Mouse (Mus musculus): ENCODE results near the gene Spaca4.

The Spaca4 gene

DNA sequence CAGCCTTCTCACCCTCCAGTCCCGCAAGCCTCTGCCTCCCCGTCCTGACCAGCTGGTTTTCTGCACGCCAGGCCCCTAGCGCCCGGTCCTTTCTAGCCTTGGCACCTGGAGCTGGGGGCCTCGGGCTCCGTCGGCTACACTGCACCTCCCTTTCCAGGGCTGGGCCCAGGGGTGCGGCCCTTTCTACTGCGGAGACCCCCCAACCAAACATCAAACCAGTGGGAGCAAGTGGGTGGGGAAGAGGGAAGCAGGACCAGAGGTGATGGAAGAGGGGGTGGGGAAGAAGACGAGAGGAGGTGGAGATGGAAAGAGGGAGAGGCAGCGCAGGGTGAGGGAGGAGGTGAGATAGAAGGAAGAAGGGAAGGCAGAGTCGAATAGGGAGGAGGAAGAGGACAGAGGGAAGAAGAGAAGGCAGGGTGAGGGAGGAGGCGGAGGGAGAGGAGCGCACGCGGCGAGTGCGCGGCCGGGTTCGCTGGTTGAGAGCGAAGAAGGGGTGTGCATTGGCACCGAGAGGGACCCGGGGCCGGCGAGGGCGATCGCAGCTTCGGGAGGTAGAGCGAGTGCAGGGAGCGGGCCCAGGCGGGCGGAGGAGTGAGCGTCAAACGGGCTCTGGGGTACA lies 26.0 kb downstream of the Spaca4 start, which contains the start of gene Car11:
Gene Car11, plus strand, starts transcription at position 321 of the 619 bp plus-strand sequence.
- DNase-seq (ENCODE audit: low spot score in 2 of 2): peak; percentile 53 to 56

DNA sequence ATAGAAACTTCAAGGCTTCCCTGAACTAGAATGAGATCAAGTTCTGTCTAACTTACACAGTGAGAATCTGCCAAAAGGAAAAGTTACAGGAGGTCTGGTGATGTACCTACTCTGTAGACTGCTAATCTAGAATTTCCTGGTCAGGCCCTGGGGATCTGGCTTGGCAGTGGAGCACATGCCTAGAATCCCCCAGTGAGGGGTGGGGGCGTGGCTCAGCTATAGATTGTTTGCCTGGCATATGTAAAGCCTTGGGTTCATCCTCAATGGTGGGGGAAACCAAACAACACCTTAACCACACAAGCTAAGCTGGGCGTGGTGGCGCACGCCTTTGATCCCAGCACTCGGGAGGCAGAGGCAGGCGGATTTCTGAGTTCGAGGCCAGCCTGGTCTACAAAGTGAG lies 27.7 kb downstream of the Spaca4 start:
- no peak for DNase-seq (ENCODE audit: low spot score in 2 of 2)

DNA sequence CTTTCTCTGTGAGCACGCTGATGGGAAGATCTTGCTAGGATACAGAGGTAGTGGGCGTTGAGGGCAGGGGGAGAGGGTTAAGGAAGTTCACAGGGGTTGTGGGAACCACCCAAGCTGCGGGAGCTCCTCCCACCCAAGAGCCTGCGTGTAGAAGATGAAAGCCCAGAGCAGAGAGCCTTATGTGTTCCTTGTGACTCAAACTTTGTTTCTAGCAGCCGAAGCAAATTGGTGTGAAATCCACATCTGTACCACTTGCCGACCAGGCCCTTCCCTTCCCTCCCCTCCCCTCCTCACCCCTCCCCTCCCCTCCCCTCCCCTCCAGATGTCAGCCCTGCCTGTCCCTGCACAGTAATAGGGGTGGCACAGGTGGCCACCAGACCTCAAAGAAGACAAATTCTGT lies 30.5 kb downstream of the Spaca4 start:
- no peak for DNase-seq (ENCODE audit: low spot score in 2 of 2)

DNA sequence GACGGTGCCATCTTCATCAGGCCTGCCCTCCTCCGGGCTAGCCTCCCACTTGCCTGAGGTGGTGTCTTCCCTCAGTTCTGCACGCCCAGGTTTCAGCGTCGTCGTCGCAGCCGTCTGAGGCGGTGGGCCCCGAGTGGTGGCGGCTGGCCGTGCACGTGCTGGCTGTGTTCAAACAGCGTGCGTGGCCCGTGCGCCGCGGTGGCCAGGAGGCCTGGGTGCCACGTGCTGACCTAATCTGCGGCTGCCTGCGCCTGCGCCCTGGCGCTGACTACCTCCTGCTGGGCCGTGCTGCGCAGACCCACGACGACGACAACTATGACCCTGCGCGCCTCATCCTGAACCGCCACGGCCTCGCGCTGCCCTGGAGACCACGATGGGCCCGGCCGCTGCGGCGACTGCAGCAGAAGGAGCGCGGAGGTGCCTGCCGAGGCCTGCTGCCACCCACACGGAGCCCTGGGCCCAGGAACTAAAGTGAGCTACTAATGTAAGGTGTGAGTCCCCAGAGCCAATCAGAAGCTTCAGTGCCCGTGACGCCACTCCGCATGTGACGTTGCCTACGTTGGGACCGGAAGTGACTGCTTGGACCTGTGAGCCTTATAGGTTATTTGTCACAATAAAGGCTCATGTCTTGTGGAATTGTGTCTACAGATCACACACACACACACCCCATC lies 31.6 kb downstream of the Spaca4 start, which contains the start of gene Sec1:
Gene Sec1, minus strand, starts transcription at position 482 of the 671 bp plus-strand sequence.
- no peak for DNase-seq (ENCODE audit: low spot score in 2 of 2)

DNA sequence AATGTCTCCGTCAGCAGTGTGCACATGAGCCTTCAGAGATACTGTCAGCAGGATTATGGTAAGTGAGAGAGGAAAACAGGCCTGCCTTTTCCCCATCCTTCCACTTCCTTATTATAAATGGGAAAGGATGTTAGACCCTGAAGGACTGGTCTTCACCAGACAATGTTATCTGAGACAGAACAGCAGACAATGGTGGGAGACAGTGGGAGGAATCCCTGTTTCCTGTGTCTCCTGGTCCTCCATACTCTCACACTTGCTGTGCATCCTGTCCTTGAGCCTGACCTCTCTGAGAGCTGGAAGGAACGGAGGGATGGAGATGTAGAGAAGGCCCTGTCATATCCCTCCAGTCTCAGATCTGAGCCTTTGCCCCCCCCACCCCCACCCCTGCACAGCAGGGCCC lies 33.2 kb downstream of the Spaca4 start:
- DNase-seq (ENCODE audit: low spot score in 2 of 2): no peak

DNA sequence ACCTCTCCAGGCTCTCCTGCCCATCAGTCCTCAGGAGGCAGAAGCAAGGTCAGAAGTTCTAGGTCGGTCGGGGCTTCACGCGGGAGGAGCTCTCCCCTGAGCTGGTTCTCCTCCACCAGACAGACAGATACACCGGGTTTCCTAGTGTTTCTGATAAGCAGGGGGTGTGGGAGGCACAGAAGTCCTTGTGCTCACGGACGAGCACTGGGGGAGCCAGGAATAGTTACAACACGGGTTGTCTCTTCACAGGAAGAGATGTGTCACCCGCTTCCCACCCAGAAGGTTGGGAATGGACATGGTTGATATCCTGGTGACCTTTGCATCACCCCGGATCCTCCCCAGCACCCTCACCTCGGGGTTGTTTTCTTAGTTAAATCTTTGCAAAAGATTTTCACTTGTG lies 35.8 kb downstream of the Spaca4 start:
- DNase-seq (ENCODE audit: low spot score in 2 of 2): no peak

DNA sequence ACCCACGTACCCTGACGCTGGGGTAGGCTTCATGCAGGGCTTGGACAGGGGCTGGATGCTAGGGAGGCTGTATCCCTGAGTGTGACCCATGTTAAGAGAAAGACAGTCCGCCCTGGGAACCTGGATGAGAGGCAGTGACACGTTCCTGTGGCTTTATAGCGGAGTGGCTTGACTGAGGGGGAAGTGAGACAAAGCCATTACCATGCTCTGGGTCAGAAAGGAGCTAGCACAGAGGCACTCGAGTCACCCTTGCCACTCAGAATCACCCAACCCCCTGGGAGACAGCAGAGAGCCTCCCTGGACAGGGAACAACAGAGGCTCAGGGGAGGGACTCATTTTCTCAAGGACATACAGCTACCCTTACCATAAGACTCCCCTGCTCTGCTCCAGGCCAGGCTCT lies 36.5 kb downstream of the Spaca4 start:
- DNase-seq (ENCODE audit: low spot score in 2 of 2): no peak

DNA sequence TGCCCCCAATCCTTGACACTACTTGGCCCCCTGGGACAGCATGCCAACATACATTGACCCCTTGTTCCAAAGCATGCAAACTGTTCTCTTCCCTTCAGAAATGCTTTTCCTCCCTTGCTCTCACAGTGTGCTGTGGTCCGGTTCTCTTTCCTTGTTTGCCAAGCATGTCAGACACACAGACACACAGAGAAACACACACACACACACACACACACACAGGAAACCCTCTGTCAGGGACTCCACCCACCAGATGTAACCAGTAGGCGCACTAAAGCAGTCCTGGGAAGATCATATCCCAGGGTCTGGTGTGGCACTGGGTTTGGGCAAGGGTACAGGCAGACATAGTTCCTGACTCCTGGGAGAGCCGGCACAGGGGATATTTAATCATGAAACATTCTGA lies 38.8 kb downstream of the Spaca4 start:
- no peak for DNase-seq (ENCODE audit: low spot score in 2 of 2)

DNA sequence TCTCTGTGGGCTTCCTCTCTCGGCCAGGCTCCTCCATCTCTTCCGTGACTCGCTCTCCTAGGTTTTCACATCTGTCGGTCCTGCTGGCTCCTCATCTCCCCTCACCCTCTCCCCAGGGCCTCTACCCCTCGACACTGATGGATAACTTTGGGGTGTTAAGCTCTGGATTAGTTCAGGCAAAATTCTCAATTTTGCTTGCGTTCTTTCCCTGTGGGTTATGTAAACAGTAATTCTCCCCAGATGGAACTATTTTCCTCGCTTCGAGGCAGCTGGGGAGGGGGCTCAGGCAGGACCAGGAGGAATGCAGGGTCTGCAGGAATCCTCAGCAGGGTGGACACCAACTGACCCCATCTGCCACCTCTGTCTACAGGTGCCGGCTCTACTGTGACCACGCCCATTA lies 39.8 kb downstream of the Spaca4 start:
- no peak for DNase-seq (ENCODE audit: low spot score in 2 of 2)

DNA sequence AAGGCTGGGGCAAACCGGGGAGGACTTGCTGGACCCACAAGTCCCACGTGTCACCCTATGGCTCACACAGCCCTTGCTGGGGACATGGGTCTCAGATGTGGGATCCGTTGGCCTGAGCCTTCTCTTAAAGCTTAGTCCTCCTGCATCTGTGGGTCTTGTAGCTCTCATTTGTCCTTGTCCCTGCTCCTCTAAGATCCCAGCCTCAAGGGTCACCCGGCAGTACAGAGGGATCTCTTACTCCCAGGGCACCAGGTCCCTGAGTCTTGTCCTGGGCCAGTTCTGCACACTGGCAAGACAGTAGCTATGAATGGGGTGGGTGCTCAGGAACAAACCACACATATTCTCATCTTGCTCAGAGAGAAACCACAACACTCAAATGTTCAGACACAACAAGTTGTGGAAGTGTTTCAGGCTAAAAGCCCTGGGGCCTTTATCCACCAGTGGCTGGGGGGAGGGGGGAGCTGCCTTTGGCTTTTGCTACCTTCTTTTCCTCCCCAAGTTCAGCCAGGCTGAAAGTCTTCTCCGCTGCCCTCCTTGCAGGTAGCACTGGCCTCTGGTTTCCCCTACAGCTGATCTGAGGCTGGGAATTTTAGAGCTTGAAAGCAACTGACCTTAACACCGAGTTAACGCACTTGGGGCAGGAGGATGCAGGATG lies 42.1 kb downstream of the Spaca4 start, which contains the start of gene Ntn5:
Gene Ntn5, plus strand, starts transcription at position 627 of the 655 bp plus-strand sequence.
- no peak for DNase-seq (ENCODE audit: low spot score in 2 of 2)

DNA sequence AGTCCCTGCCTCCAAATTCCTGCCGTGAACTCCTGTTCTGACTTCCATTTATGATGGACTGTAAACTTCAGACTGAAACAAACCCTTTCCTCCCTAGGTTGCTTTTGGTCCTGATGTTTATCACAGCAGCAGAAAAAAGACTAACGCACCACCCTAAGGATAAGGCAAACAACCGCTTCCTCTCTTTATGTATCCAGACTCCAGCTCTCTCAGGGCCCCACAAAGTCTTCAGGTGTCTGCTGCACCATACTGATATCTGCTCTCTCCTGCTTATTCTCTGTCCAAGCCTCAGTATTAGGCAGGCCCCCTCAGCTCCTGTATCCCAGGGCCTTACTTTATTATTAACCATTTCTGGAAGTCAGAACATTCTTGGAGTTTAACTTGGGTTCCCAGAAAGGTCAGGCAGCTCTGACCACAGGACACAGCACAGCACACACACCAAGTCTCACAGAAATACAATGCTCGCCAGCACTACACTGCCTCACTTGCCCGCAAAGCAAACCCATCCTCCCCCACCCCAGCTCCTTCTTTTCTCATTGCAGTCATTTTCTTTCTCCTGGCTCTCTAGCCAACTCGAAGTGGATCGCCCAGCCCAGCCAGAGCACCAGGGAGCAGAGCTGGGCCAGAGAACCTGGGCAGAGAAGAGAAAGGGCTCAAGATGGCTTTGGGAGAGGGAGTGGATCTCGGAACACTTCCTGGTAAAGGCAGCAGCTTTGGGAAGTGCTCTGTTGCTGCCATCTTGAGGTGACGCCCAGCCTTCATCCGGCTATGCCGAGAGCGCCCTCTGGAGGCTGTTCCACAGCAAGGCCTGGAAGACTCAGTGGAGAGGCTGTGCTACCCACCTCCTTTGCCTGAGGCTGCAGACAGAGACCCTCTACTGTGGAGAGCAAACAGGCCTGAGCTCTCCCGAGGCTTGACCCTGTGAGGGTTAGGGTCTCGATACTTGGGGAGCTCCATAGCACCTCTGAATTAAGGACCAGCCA lies 43.2 kb downstream of the Spaca4 start:
- peak in 1 of 2 experiments; percentile 83 for DNase-seq (ENCODE audit: low spot score in 2 of 2)

DNA sequence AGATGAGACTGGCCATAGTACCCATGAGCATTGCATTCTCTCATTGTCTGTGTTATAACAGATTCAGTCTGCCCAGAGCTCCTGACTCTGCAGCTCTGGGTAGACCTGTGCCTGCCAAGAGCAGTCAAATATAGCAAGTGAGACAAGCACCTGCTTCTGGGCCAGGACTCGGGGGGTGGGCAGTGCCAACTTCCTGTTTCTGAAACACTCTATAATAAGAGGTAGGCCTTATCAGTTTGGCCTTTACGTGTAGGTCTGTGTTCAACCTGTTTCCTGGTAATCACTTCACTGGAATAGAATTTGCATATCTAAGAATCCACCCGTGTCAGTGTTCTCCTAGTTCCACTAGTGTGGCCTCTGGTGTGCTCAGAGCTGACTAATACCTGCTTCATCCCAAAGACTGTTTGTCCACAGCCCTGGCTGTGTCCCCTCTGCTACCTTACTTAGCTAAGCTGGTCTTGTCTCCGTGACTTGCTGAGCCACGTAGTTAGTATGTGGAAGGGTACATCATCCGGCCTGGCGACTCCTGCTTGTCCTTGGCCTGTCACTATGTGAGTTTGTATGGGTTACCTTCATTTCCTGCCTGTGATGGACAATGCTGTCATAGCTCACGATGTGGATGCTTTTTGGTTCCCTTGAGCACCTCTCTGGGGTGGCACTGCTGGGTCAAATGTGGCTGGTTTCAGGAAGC lies 44.4 kb downstream of the Spaca4 start:
- no peak for DNase-seq (ENCODE audit: low spot score in 2 of 2)

DNA sequence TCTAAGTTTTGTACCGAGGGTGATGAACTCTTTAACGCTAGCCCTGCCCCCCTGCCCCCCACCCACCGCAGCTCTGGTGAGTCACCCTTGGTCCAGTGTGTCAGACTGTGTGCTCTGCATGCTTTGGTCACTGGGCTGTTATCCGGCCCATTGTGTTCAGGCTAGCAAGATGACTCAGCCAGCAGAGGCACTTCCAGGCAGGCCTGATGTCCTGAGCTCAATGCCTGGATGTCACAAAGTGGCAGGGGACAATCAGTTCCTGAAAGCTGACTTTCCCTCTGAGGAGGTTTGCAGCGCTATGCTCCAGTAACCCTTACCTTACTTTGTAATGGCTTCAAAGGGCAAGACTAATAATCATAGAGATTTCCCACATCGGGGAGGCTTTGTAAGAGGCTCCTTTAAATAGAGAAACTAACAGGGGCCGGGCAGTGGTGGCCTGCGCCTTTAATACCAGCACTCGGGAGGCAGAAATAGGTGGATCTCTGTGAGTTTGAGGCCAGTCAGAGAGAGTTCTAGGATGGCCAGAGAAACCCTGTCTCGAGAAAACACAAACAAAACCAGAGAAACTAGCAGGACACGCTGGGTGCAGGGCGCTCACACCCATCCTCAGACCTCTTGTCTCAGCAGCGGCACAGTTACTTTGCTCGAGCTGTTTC lies 45.5 kb downstream of the Spaca4 start:
- no peak for DNase-seq (ENCODE audit: low spot score in 2 of 2)

DNA sequence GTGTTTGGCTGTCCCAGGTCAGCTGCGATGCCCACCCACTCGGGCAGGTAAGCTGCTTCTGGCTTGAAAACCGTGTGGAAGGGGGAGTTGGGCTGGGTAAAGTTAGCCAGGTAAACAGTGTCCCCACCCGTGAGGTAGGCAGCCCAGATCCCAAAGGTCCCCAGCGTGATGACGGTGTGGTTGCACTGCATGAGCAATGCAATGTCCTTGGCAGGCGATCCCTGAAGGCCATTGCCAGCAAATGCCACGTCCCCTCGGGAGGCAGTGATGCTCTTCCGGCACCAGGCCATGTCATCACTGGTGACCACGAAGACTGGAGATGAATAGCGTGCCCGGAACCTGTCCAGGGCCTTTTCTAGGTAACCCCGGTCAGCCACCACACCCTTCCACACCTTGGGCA lies 47.1 kb downstream of the Spaca4 start:
- no peak for DNase-seq (ENCODE audit: low spot score in 2 of 2)

DNA sequence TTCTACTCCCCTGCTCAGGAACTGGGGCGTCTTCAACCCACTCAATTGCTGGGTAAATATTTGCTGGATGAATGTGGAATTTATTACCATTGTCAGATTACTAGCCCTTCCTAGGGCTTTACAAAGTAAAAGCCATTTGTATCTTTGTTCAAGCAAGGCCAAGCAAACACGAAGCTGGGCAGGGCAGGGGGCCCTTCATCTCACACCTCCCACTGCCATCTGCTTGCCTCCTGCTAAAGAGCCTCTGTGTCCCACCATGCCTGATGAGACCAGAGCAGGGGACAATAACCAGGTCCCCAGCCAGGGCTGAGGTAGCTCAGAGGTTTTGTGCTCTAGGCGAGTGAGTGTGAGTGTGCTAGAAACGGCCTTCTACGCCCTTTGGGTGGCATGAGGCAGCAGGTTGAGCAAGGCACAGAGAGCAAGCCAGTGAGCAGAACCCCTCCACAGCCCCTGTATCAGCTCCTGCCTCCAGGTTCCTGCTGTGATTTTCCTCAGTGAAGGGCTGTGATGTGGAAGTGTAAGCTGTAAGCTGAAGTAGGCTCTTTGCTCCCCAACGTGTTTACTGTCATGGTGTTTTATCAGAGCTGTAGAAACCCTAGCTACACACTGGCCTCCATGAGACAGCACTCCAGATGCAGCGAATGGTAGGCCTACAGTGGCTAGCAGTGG lies 47.9 kb downstream of the Spaca4 start:
- no peak for DNase-seq (ENCODE audit: low spot score in 2 of 2)
